Mouse (Mus musculus) liver, adult 2 months (tissue): ENCODE measurements around the gene Cobl. TPM values are rescaled to one million over a fixed set of nuclear protein-coding genes. Genes with fewer than 3 reads are reported as not detected.

ENCODE experiments used
- DNase-seq: peaks from one replicate; pipeline ENCODE4 v3.0.0-alpha.2; 2011; ENCODE audit warnings: low read depth, low spot score; ENCODE audit errors: extremely low read depth
- H3K27ac ChIP-seq: fragments of 200-500 bp; replicated peaks from 2 replicates; pipeline ENCODE4 v1.5.1; 2012; ENCODE audit warnings: low read depth, mild to moderate bottlenecking, control low read depth, inconsistent platforms, low read length; ENCODE audit not compliant: insufficient read depth
- H3K27me3 ChIP-seq: fragments of 200-500 bp; 2 replicates; pipeline ENCODE4 v1.6.1; 2012; ENCODE audit warnings: mild to moderate bottlenecking, moderate library complexity, low read length, inconsistent platforms; ENCODE audit not compliant: control insufficient read depth, insufficient read depth
- H3K36me3 ChIP-seq: fragments of 200-500 bp; 2 replicates; pipeline ENCODE4 v1.6.1; 2012; ENCODE audit warnings: low read length, inconsistent platforms; ENCODE audit not compliant: control insufficient read depth, insufficient read depth
- H3K4me1 ChIP-seq: fragments of 200-500 bp; 2 replicates; pipeline ENCODE4 v1.6.1; 2011; ENCODE audit warnings: low read length; ENCODE audit not compliant: control insufficient read depth, insufficient read depth
- H3K4me3 ChIP-seq: fragments of 200-500 bp; 2 replicates; pipeline ENCODE4 v1.5.1; 2011; ENCODE audit warnings: low read depth, mild to moderate bottlenecking, control low read depth, low read length, moderate library complexity; ENCODE audit not compliant: insufficient read depth
- H3K79me2 ChIP-seq: fragments of 200-500 bp; 2 replicates; pipeline ENCODE4 v1.6.1; 2012; ENCODE audit warnings: inconsistent platforms, mild to moderate bottlenecking, low read length, moderate library complexity; ENCODE audit not compliant: control insufficient read depth, insufficient read depth
- H3K9ac ChIP-seq: fragments of 200-500 bp; 2 replicates; pipeline ENCODE4 v1.6.1; 2012; ENCODE audit warnings: low read depth, mild to moderate bottlenecking, control low read depth, inconsistent platforms, low read length
- CTCF ChIP-seq: fragments of 200-500 bp; IDR thresholded peaks from 2 replicates; pipeline ENCODE4 v1.5.1; 2011; ENCODE audit warnings: low read depth, low read length, control low read depth
- POLR2A ChIP-seq: fragments of 200-500 bp; IDR thresholded peaks from 2 replicates; pipeline ENCODE4 v1.6.1; 2011; ENCODE audit warnings: low read length, control low read depth; ENCODE audit not compliant: insufficient read depth; ENCODE audit errors: extremely low read depth
- WGBS: fragments of 180-500 bp; shearing (Covaris S2); methylation state at CpG from one replicate; pipeline ENCODE4 v1.1.7; 2018; 5-methylcytosine and 5-hydroxymethylcytosine counted together
- polyA plus RNA-seq: library from polyadenylated mRNA; depleted of rRNA; stranded (reverse); fragments of >200 nt; gene quantifications from 2 replicates; pipeline ENCODE4 v1.2.3, GENCODE M21; 2012
- total RNA-seq: library from RNA; depleted of rRNA; stranded (reverse); fragments of >200 nt; gene quantifications from 2 replicates; pipeline ENCODE4 v1.2.3, GENCODE M21; 2014

Gene Cobl
- total and polyA plus RNA-seq, 2 experiments = 4.2 to 5.7 TPM

- H3K4me1 ChIP-seq = no peaks in the 10 kb centered on the region
- no peak overlapping the region for H3K4me3 ChIP-seq
- WGBS = 88% methylated on average over 3 of the region's 3 CpGs
- H3K79me2 ChIP-seq = no peaks in the 10 kb centered on the region
- H3K9ac ChIP-seq = no peak overlapping the region
- DNase-seq = no peak
- no peaks in the 10 kb centered on the region for H3K36me3 ChIP-seq
- H3K27me3 ChIP-seq = peaks cover 24% of the 10 kb centered on the region
- no peak overlapping the region for H3K27ac ChIP-seq
- TF ChIP-seq POLR2A (no peak), CTCF (no peak)
Measured at GRCm38 (mm10) chr11:12227343-12227742, 237.4 kb downstream of the Cobl start.

GRCm38 (mm10) chr11:12219594-12220530 is 244.9 kb downstream of the Cobl start:
- H3K79me2 ChIP-seq = no peaks in the 10 kb centered on the region
- 62% methylated on average over 4 of the region's 4 CpGs for WGBS
- TF ChIP-seq POLR2A (no peak), CTCF (no peak)
- no peak overlapping the region for H3K4me3 ChIP-seq
- no peaks in the 10 kb centered on the region for H3K4me1 ChIP-seq
- H3K27me3 ChIP-seq = peaks cover under 1% of the 10 kb centered on the region; the same call in 1 of the 2 replicates
- no peak for DNase-seq
- no peaks in the 10 kb centered on the region for H3K36me3 ChIP-seq
- H3K27ac ChIP-seq = no peak overlapping the region
- no peak overlapping the region for H3K9ac ChIP-seq

- no peak for DNase-seq
- no peak overlapping the region for H3K27ac ChIP-seq
- no peaks in the 10 kb centered on the region for H3K36me3 ChIP-seq
- H3K27me3 ChIP-seq = peaks cover 3% of the 10 kb centered on the region; the same call in 1 of the 2 replicates
- TF ChIP-seq POLR2A (no peak), CTCF (no peak)
- no peaks in the 10 kb centered on the region for H3K4me1 ChIP-seq
- no peak overlapping the region for H3K4me3 ChIP-seq
- H3K9ac ChIP-seq = no peak overlapping the region
- WGBS = 88% methylated on average over 1 of the region's 1 CpGs
- H3K79me2 ChIP-seq = no peaks in the 10 kb centered on the region
Measured at GRCm38 (mm10) chr11:12216897-12217296, 247.9 kb downstream of the Cobl start.

GRCm38 (mm10) chr11:12215582-12215981 is 249.2 kb downstream of the Cobl start:
- Histone ChIP-seq H3K27ac (no peak overlapping the region), H3K79me2 (no peaks in the 10 kb centered on the region), H3K4me3 (no peak overlapping the region), H3K4me1 (no peaks in the 10 kb centered on the region), H3K27me3 (peaks cover 3% of the 10 kb centered on the region; the same call in 1 of the 2 replicates), H3K9ac (no peak overlapping the region), H3K36me3 (no peaks in the 10 kb centered on the region)
- 67% methylated on average over 1 of the region's 1 CpGs for WGBS
- TF ChIP-seq CTCF (no peak), POLR2A (no peak)
- DNase-seq = no peak

- no peak for DNase-seq
- H3K36me3 ChIP-seq = no peaks in the 10 kb centered on the region
- no peak overlapping the region for H3K9ac ChIP-seq
- no peaks in the 10 kb centered on the region for H3K4me1 ChIP-seq
- 76% methylated on average over 2 of the region's 2 CpGs for WGBS
- TF ChIP-seq POLR2A = no peak
- no peak for TF ChIP-seq CTCF
- H3K27ac ChIP-seq = no peak overlapping the region
- no peaks in the 10 kb centered on the region for H3K79me2 ChIP-seq
- peaks cover 4% of the 10 kb centered on the region; the same call in 1 of the 2 replicates for H3K27me3 ChIP-seq
- H3K4me3 ChIP-seq = no peak overlapping the region
Measured at GRCm38 (mm10) chr11:12208574-12208973, 256.2 kb downstream of the Cobl start.
